Mouse (Mus musculus) forelimb bud, embryonic 11.5 days (tissue): ENCODE measurements at regions not wholly inside any gene's neighbourhood (a gene's known extent, or its start where the extent isn't known, plus 50 kb on each side); places are given as distances from the start of the nearest gene placed in this dataset.

Experiments used
- DNase-seq: peaks from one replicate; pipeline ENCODE4 v3.0.0-alpha.2; 2012; ENCODE audit warnings: low read depth, low spot score

GRCm38 (mm10) chr6:50058596-50058995, 51.4 kb upstream of the Mpp6 start:
- DNase-seq: no peak

GRCm38 (mm10) chr6:50059917-50060316, 50.1 kb upstream of the Mpp6 start:
- DNase-seq: no peak
